Mouse (Mus musculus): Measurements from ENCODE around the gene Aifm1. TPM values are rescaled to one million over a fixed set of nuclear protein-coding genes. Genes with fewer than 3 reads are reported as not detected.

The Aifm1 gene
- polyA plus RNA-seq, 1 experiment from 2014 or later: 98.4 TPM

DNA sequence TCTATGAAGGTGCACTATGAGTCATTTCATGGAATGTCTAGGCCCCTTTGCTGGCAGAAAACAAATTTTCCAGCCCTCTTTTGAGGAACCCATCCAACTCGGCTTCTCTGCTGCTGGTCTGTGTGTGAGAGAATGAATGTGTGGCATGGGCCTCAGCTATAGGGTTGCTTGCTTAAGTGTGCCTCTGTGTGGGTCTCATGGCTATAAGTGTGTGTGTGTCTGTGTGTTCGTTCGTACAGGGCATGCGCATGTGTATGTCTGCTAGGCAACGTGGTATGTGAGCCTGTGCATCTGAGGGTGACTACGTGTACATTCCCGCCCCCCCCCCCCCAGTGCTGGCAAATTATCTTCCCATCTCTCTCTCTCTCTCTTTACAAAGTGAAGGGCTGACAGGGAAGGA, 52.9 kb downstream of the Aifm1 start:
- no peaks in the 10 kb centered on the region for H3K36me3 ChIP-seq (ENCODE audit: control insufficient read depth, insufficient read depth, low read length)
- H3K4me3 ChIP-seq (ENCODE audit: control insufficient read depth in 1 of 2, insufficient read depth in 1 of 2, low read depth in 1 of 2, low read length in 2 of 2): no peak overlapping the region
- H3K9me3 ChIP-seq (ENCODE audit: control insufficient read depth, low read length): no peaks in the 10 kb centered on the region
- 66% methylated on average over 7 of the region's 7 CpGs for WGBS
- H3K9ac ChIP-seq (ENCODE audit: low read length): no peak overlapping the region
- no peaks in the 10 kb centered on the region for H3K27me3 ChIP-seq (ENCODE audit: control insufficient read depth, insufficient read depth, low read length)
- no peak overlapping the region for H3K4me2 ChIP-seq (ENCODE audit: low read length)
- H3K27ac ChIP-seq (replicated peaks in 1 of 2; ENCODE audit: control insufficient read depth in 1 of 2, insufficient read depth in 1 of 2, low read depth in 2 of 2, low read length in 2 of 2): no peak overlapping the region
- ATAC-seq (ENCODE audit: insufficient number of reproducible peaks, insufficient read depth, low FRiP score, low read depth): no peak
- H3K4me1 ChIP-seq (ENCODE audit: control insufficient read depth in 2 of 2, insufficient read depth in 2 of 2, low read length in 2 of 2): peaks cover 9 to 15% of the 10 kb centered on the region in 2 experiments; a peak in 3 of 4 replicates

DNA sequence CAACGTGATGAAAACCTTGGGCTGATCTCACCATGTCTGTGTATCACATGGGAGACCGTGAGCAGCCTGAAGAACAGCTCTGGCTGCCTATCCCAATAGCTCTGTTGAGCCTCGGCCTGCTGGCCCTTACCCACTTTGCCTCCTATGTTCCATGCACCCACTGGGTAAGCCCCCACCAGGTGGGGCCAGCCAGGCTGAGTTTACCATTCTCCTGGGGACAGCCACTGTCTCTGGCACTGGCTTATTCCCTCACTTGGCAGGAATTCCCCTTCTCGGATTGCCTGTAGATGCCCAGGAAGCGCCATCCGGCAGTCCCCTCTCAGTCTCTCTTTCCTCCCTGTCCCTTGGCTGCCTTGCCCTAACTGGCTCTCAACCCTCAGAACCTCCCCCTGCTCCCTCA, 56.4 kb downstream of the Aifm1 start:
- Histone ChIP-seq H3K4me1 (ENCODE audit: control insufficient read depth in 2 of 2, insufficient read depth in 2 of 2, low read length in 2 of 2) (peaks cover 12 to 13% of the 10 kb centered on the region in 2 experiments), H3K27me3 (ENCODE audit: control insufficient read depth, insufficient read depth, low read length) (no peaks in the 10 kb centered on the region), H3K9me3 (ENCODE audit: control insufficient read depth, low read length) (no peaks in the 10 kb centered on the region), H3K9ac (ENCODE audit: low read length) (no peak overlapping the region), H3K27ac (replicated peaks in 1 of 2; ENCODE audit: control insufficient read depth in 1 of 2, insufficient read depth in 1 of 2, low read depth in 2 of 2, low read length in 2 of 2) (no peak overlapping the region), H3K4me2 (ENCODE audit: low read length) (no peak overlapping the region), H3K36me3 (ENCODE audit: control insufficient read depth, insufficient read depth, low read length) (no peaks in the 10 kb centered on the region), H3K4me3 (ENCODE audit: control insufficient read depth in 1 of 2, insufficient read depth in 1 of 2, low read depth in 1 of 2, low read length in 2 of 2) (no peak overlapping the region)
- ATAC-seq (ENCODE audit: insufficient number of reproducible peaks, insufficient read depth, low FRiP score, low read depth): no peak
- 37% methylated on average over 6 of the region's 6 CpGs for WGBS

DNA sequence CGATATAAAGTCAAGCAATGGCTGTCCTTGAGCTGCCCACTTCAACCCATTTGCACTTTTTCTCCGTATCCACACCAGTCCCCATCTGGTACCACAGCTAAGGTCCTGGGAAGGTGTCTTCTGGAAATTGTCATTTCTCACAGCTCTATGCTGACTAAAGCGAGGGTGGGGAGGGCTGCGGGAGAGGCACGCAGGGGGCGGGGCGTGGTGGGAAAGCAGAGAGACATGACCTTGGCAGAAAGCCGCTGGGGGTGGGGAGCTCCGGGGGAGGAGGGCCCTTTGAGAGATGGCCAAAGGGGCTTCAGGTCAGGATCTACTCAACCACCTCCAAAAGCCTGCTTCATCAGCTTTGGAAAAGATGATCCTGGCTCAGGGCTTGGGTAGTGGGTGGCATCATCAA, 58.3 kb downstream of the Aifm1 start:
- Histone ChIP-seq H3K36me3 (ENCODE audit: control insufficient read depth, insufficient read depth, low read length) (no peaks in the 10 kb centered on the region), H3K9ac (ENCODE audit: low read length) (peak overlapping the region; percentile 87), H3K4me2 (ENCODE audit: low read length) (peak overlapping the region; percentile 74), H3K27ac (replicated peaks in 1 of 2; ENCODE audit: control insufficient read depth in 1 of 2, insufficient read depth in 1 of 2, low read depth in 2 of 2, low read length in 2 of 2) (peak overlapping the region; percentile 65 to 92), H3K4me1 (ENCODE audit: control insufficient read depth in 2 of 2, insufficient read depth in 2 of 2, low read length in 2 of 2) (peaks cover 15 to 26% of the 10 kb centered on the region in 2 experiments), H3K4me3 (ENCODE audit: control insufficient read depth in 1 of 2, insufficient read depth in 1 of 2, low read depth in 1 of 2, low read length in 2 of 2) (peak overlapping the region; percentile 61 to 64), H3K9me3 (ENCODE audit: control insufficient read depth, low read length) (no peaks in the 10 kb centered on the region), H3K27me3 (ENCODE audit: control insufficient read depth, insufficient read depth, low read length) (no peaks in the 10 kb centered on the region)
- ATAC-seq (ENCODE audit: insufficient number of reproducible peaks, insufficient read depth, low FRiP score, low read depth): peak; percentile 33; the same call in 1 of the 2 replicates
- WGBS: 28% methylated on average over 9 of the region's 9 CpGs

DNA sequence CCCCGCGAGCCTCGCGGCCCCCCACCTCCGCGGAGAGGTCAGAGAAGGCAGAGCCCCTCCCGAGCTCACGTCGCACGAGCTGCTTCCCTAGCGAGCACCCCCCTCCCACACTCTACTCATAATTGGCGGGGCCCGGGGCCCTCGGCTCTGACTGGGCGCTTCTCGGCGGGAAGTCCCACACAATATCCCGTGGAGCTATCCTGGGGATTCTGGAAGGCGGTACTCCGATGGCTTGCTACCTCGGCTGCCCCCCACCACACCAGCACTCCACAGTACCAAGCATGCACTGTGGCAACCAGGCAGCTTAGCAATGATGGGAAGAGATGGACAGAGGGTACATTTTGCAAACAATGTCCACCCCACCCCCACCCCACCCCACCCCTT, 58.9 kb downstream of the Aifm1 start:
- Histone ChIP-seq H3K4me3 (ENCODE audit: control insufficient read depth in 1 of 2, insufficient read depth in 1 of 2, low read depth in 1 of 2, low read length in 2 of 2) (peak overlapping the region; percentile 61 to 64), H3K4me1 (ENCODE audit: control insufficient read depth in 2 of 2, insufficient read depth in 2 of 2, low read length in 2 of 2) (peaks cover 18 to 28% of the 10 kb centered on the region in 2 experiments), H3K9me3 (ENCODE audit: control insufficient read depth, low read length) (no peaks in the 10 kb centered on the region), H3K27ac (replicated peaks in 1 of 2; ENCODE audit: control insufficient read depth in 1 of 2, insufficient read depth in 1 of 2, low read depth in 2 of 2, low read length in 2 of 2) (peak overlapping the region; percentile 65 to 92), H3K9ac (ENCODE audit: low read length) (peak overlapping the region; percentile 87), H3K36me3 (ENCODE audit: control insufficient read depth, insufficient read depth, low read length) (no peaks in the 10 kb centered on the region), H3K27me3 (ENCODE audit: control insufficient read depth, insufficient read depth, low read length) (no peaks in the 10 kb centered on the region), H3K4me2 (ENCODE audit: low read length) (peak overlapping the region; percentile 74)
- 18% methylated on average over 17 of the region's 21 CpGs for WGBS
- peak; percentile 51; the same call in 1 of the 2 replicates for ATAC-seq (ENCODE audit: insufficient number of reproducible peaks, insufficient read depth, low FRiP score, low read depth)

DNA sequence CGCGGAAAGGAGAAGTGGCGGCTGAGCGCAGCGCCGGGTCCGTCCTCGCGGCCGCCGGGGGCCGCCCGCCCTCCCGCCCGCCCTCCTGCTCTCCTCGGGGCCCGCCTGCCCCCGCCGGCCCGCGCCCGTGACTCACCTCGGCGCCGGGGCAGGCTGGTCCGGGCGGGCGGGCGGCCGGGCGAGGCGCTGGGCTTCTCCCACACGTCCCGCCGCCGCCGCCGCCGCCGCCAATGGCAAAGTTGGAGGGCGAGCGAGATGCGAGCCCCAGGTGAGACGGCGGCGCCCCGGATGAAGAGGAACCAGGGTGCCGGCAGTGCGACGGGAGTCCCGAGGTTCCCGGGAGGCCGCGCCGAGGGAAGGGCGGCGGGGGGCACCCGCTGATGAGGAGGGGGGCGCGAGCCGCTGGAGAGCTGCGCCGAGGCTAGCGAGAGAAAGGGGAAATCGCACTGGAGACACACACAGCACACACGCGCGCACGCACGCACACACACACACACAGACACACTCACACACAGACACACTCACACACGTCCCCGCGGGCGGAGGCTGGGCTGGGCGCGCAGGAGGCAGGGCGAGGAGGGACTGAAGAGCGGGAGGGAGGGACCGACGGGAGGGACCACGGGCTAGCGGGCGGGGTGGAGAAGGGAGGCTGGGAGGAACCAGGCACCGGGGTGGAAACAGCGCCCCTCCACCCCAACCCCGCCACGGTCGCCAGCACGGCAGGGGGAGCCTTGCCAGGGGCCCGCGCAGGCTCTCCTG, 59.4 kb downstream of the Aifm1 start:
- H3K27me3 ChIP-seq (ENCODE audit: control insufficient read depth, insufficient read depth, low read length): no peaks in the 10 kb centered on the region
- WGBS: 14% methylated on average over 36 of the region's 91 CpGs
- ATAC-seq (ENCODE audit: insufficient number of reproducible peaks, insufficient read depth, low FRiP score, low read depth): peak; percentile 90
- peak overlapping the region; percentile 74 for H3K4me2 ChIP-seq (ENCODE audit: low read length)
- peak overlapping the region; percentile 87 for H3K9ac ChIP-seq (ENCODE audit: low read length)
- no peaks in the 10 kb centered on the region for H3K9me3 ChIP-seq (ENCODE audit: control insufficient read depth, low read length)
- no peaks in the 10 kb centered on the region for H3K36me3 ChIP-seq (ENCODE audit: control insufficient read depth, insufficient read depth, low read length)
- peak overlapping the region; percentile 77 to 92 for H3K27ac ChIP-seq (replicated peaks in 1 of 2; ENCODE audit: control insufficient read depth in 1 of 2, insufficient read depth in 1 of 2, low read depth in 2 of 2, low read length in 2 of 2)
- H3K4me1 ChIP-seq (ENCODE audit: control insufficient read depth in 2 of 2, insufficient read depth in 2 of 2, low read length in 2 of 2): peaks cover 17 to 26% of the 10 kb centered on the region in 2 experiments
- H3K4me3 ChIP-seq (ENCODE audit: control insufficient read depth in 1 of 2, insufficient read depth in 1 of 2, low read depth in 1 of 2, low read length in 2 of 2): peak overlapping the region; percentile 61 to 64

DNA sequence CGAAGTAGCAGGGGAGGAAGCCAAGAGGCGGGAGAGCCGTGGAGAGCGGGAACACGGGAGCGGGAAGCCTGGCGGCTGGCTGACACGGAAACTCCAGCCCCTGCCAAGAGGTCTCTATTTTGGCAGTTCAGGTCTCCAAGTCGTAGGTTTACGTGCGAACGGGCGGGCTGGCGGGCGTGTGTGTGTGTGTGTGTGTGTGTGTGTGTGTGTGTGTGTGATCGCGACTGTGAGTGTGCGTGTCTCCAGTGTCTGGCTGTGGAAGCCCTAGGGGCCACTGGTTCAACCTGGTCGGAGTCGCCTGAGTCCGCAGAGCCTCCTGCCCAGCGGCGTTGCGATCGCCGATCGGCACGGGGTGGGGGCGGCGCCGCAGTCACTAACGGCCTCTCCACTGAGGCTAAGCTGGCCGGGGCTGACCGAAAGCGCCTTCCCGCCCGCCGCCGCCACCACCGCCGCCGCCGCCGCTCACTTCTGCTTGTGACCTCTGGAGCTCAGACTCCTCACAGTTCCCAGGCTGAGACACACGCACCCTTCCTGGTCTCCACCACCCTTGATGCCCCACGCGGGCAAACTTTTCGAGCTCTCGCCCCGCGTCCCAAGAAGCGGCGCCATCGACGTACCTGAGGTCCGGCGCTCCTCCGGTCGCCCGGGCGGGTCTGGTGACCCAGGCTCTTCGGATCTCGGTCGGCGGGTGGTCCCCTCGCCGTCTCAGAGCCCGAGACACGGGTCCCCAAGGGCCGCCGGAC, 60.3 kb downstream of the Aifm1 start:
- no peak for ATAC-seq (ENCODE audit: insufficient number of reproducible peaks, insufficient read depth, low FRiP score, low read depth)
- WGBS: 21% methylated on average over 55 of the region's 71 CpGs

DNA sequence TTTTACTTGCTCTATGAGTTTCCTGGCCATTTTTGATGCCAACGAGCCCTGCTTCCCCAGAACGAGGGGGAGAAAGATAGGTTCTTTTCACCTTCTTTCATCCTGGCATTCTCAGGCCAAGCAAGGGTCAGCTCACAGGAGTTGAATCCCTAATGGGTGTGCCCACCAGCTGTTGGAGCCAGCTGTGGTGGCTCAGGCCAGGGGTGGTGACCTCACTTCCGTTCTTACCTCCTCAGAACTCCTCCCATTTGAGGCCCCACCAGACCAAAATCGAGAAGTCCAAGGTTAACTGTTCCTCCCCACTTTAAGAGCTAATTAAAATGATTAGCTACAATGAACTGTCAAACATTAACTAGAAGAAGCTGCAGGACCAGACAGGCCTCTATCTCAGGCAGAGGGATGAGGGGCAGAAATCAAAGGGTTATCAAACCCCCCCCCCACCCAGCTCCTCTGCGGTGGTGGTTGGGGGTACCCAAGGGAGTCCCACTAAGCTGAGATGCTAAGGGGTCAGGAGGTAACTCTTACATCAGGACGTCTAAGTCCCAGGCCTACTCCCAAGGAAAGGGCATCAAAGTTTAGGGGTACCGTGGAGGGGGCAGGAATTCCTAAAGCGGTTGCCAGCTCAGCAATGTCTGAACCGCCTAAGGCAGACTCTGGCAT, 61.0 kb downstream of the Aifm1 start:
- H3K9me3 ChIP-seq (ENCODE audit: control insufficient read depth, low read length): no peaks in the 10 kb centered on the region
- peak overlapping the region; percentile 61 to 64 for H3K4me3 ChIP-seq (ENCODE audit: control insufficient read depth in 1 of 2, insufficient read depth in 1 of 2, low read depth in 1 of 2, low read length in 2 of 2)
- 28% methylated on average over 9 of the region's 9 CpGs for WGBS
- H3K27me3 ChIP-seq (ENCODE audit: control insufficient read depth, insufficient read depth, low read length): no peaks in the 10 kb centered on the region
- H3K4me2 ChIP-seq (ENCODE audit: low read length): peak overlapping the region; percentile 74
- peaks cover 17 to 26% of the 10 kb centered on the region in 2 experiments for H3K4me1 ChIP-seq (ENCODE audit: control insufficient read depth in 2 of 2, insufficient read depth in 2 of 2, low read length in 2 of 2)
- no peaks in the 10 kb centered on the region for H3K36me3 ChIP-seq (ENCODE audit: control insufficient read depth, insufficient read depth, low read length)
- no peak for ATAC-seq (ENCODE audit: insufficient number of reproducible peaks, insufficient read depth, low FRiP score, low read depth)
- H3K27ac ChIP-seq (replicated peaks in 1 of 2; ENCODE audit: control insufficient read depth in 1 of 2, insufficient read depth in 1 of 2, low read depth in 2 of 2, low read length in 2 of 2): peak overlapping the region; percentile 77 to 92
- H3K9ac ChIP-seq (ENCODE audit: low read length): peak overlapping the region; percentile 87

More for the DNA sequence above, 60.3 kb downstream of the Aifm1 start:
- H3K27me3 ChIP-seq (ENCODE audit: control insufficient read depth, insufficient read depth, low read length): no peaks in the 10 kb centered on the region
- no peaks in the 10 kb centered on the region for H3K36me3 ChIP-seq (ENCODE audit: control insufficient read depth, insufficient read depth, low read length)
- H3K4me3 ChIP-seq (ENCODE audit: control insufficient read depth in 1 of 2, insufficient read depth in 1 of 2, low read depth in 1 of 2, low read length in 2 of 2): peak overlapping the region; percentile 61 to 64
- peaks cover 17 to 26% of the 10 kb centered on the region in 2 experiments for H3K4me1 ChIP-seq (ENCODE audit: control insufficient read depth in 2 of 2, insufficient read depth in 2 of 2, low read length in 2 of 2)
- H3K9me3 ChIP-seq (ENCODE audit: control insufficient read depth, low read length): no peaks in the 10 kb centered on the region
- H3K27ac ChIP-seq (replicated peaks in 1 of 2; ENCODE audit: control insufficient read depth in 1 of 2, insufficient read depth in 1 of 2, low read depth in 2 of 2, low read length in 2 of 2): peak overlapping the region; percentile 77 to 92
- H3K9ac ChIP-seq (ENCODE audit: low read length): peak overlapping the region; percentile 87
- H3K4me2 ChIP-seq (ENCODE audit: low read length): peak overlapping the region; percentile 74

Measured in heart, embryonic 14.5 days (tissue).